Mouse (Mus musculus) regulatory T cell (primary cell): Measurements from ENCODE around the gene Rabl2.

Experiments
- in situ Hi-C: fragments of 300-600 bp; cut with MboI, MseI; formaldehyde crosslinking; loops from one replicate; pipeline ENCODE4 v1.15.1; 2025; ENCODE audit warnings: high pct_unique_total_duplicates

Gene Rabl2

GRCm38 (mm10) chr15:89591723-89592455 lies at the start of gene Rabl2:
Rabl2 (minus strand) TSS chr15:89591923.
- in situ Hi-C loops, result no loop called here

GRCm38 (mm10) chr15:89623626-89623959 lies 31.9 kb upstream of the Rabl2 start:
- in situ Hi-C loops, result no loop called here

- in situ Hi-C loops, result no loop called here
Observed at GRCm38 (mm10) chr15:89622959-89623625, 31.4 kb upstream of the Rabl2 start.

- in situ Hi-C loops, result no loop called here
Observed at GRCm38 (mm10) chr15:89622312-89622958, 30.7 kb upstream of the Rabl2 start.

- in situ Hi-C loops, result no loop called here
Observed at GRCm38 (mm10) chr15:89607888-89608287, 16.2 kb upstream of the Rabl2 start.

GRCm38 (mm10) chr15:89607480-89607879 lies 15.8 kb upstream of the Rabl2 start:
- in situ Hi-C loops, result no loop called here

- in situ Hi-C loops, result no loop called here
Observed at GRCm38 (mm10) chr15:89605822-89606570, 14.3 kb upstream of the Rabl2 start.

GRCm38 (mm10) chr15:89592548-89592947 lies 825 bp upstream of the Rabl2 start:
- in situ Hi-C loops, result no loop called here

- in situ Hi-C loops, result no loop called here
Observed at GRCm38 (mm10) chr15:89591317-89591716, 406 bp downstream of the Rabl2 start.

GRCm38 (mm10) chr15:89589146-89589545 lies 2.6 kb downstream of the Rabl2 start:
- in situ Hi-C loops, result no loop called here

GRCm38 (mm10) chr15:89585631-89586030 lies 6.1 kb downstream of the Rabl2 start:
- in situ Hi-C loops, result no loop called here

- in situ Hi-C loops, result no loop called here
Observed at GRCm38 (mm10) chr15:89585101-89585500, 6.6 kb downstream of the Rabl2 start.

GRCm38 (mm10) chr15:89582494-89582893 lies 9.2 kb downstream of the Rabl2 start:
- in situ Hi-C loops, result no loop called here

GRCm38 (mm10) chr15:89572147-89572546 lies 19.6 kb downstream of the Rabl2 start:
- in situ Hi-C loops, result no loop called here

GRCm38 (mm10) chr15:89568114-89568513 lies 23.6 kb downstream of the Rabl2 start, which contains the start of gene Acr:
Acr (plus strand) TSS chr15:89568326.
- in situ Hi-C loops, result no loop called here

GRCm38 (mm10) chr15:89559202-89559731 lies 32.5 kb downstream of the Rabl2 start:
- in situ Hi-C loops, result no loop called here

- in situ Hi-C loops, result no loop called here
Observed at GRCm38 (mm10) chr15:89557996-89558390, 33.7 kb downstream of the Rabl2 start.

GRCm38 (mm10) chr15:89557179-89557995 lies 34.3 kb downstream of the Rabl2 start:
- in situ Hi-C loops, result no loop called here

GRCm38 (mm10) chr15:89556401-89557178 lies 35.1 kb downstream of the Rabl2 start:
- in situ Hi-C loops, result no loop called here

GRCm38 (mm10) chr15:89555591-89555990 lies 36.1 kb downstream of the Rabl2 start:
- in situ Hi-C loops, result no loop called here
